In the genomic region with DNA sequence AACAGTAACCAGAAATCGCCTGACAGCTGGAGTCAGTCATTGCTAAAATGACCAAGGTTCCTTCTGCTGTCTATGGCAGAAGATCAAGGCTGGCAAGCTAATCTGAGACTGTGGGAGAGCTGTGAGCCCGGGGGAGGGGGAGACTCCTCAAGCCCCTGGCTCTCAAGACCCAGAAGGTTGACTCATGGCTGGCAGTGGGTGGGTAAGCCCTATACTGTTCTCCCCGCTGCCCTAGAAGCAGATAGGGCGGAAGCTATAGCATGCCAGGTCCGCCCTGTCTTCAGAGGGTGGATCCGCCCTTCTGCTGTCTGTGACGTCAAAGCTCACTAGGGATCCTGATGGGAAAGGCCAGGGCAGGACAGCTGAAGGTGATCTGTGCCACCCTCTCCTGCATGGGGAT, we compare ENCODE assay signal across 12 mouse cellular contexts. TPM values are rescaled to one million over a fixed set of nuclear protein-coding genes. Genes with fewer than 3 reads are reported as not detected.
A peak's percentile ranks its signal among the peaks of the same experiment; 100 is the strongest.
DNase-seq lines count a peak whose midpoint lies in the region; ATAC-seq lines count a peak whose summit lies in the region.
"Had no signal": no experiment of that assay in that cellular context is flagged by ENCODE, and none has a peak within 500 bp of the region (broad histone marks: within the 10 kb centered on the region; RNA-seq: fewer than 3 reads in every experiment).

No protein-coding gene starts in this region.

- peak overlapping the region; percentile 22; the same call in 1 of the 2 replicates for H3K4me2 ChIP-seq in forebrain, embryonic 15.5 days (replicated peaks)

- peaks cover 37% of the 10 kb centered on the region for H3K4me1 ChIP-seq in forebrain, embryonic 15.5 days

- intact Hi-C loops in left cerebral cortex, postnatal 4 days (cut with DNase I) = no loop called here

- 0 out of 2 replicates have a peak overlapping the region, but pooled peaks have one; percentile 7 for H3K9ac ChIP-seq in forebrain, embryonic 15.5 days (replicated peaks)

- H3K27me3 ChIP-seq in forebrain, embryonic 15.5 days = no peaks in the 10 kb centered on the region

- 8% methylated on average over 7 of the region's 7 CpGs for WGBS in forebrain, embryonic 15.5 days

- peak; percentile 51 for ATAC-seq in forebrain, embryonic 15.5 days (replicated peaks)

- no peak overlapping the region for H3K4me3 ChIP-seq in forebrain, embryonic 15.5 days

- peak; percentile 3 for DNase-seq in cerebellum, adult 9-11 months
- no peak for DNase-seq in cerebellum, adult 18-20 months
- peak; percentile 70 for DNase-seq in left cerebral cortex, postnatal 4 days
- DNase-seq in left cerebral cortex, adult 11 months (ENCODE audit: low spot score) = no peak
- DNase-seq in ES-CJ7 (ENCODE audit: low read depth, low spot score) = peak; percentile 14
- no peak for DNase-seq in layer of hippocampus, adult 9-11 months
- DNase-seq in gastrocnemius, postnatal 4 days (ENCODE audit: low spot score in 2 of 2) = no peak
- DNase-seq: gastrocnemius, postnatal 14 days; heart, postnatal 36 days; kidney, postnatal 4 days had no signal

- peak overlapping the region; percentile 63 for H3K27ac ChIP-seq in forebrain, embryonic 15.5 days (replicated peaks)

- no peaks in the 10 kb centered on the region for H3K36me3 ChIP-seq in forebrain, embryonic 15.5 days

- H3K9me3 ChIP-seq in forebrain, embryonic 15.5 days = no peaks in the 10 kb centered on the region

RNA-seq across cellular contexts. Expression of a gene that starts 30.4 kb away (rescaled TPM):
- 10 to 100 TPM; 52.1 to 54.5 TPM for total RNA-seq in left cerebral cortex, postnatal 4 days (2021)
- polyA plus RNA-seq in forebrain, embryonic 15.5 days (2015; fragmentation: Nextera tagmentation; extraction: Ambion mirVana) = 6.6 and 8.0 TPM in 2 replicates
- total RNA-seq in gastrocnemius, postnatal 4 days (2021) = under 1 TPM; 0.10 to 0.13 TPM
- total RNA-seq: gastrocnemius, postnatal 14 days; heart, postnatal 36 days had no signal
- polyA plus RNA-seq: C2C12 had no signal

RNA-seq across cellular contexts. Expression of a gene that starts 51.0 kb away (rescaled TPM):
- 10 to 100 TPM; 25.9 to 28.9 TPM for total RNA-seq in left cerebral cortex, postnatal 4 days (2021)
- 51.8 and 52.5 TPM in 2 replicates for polyA plus RNA-seq in forebrain, embryonic 15.5 days (2015; fragmentation: Nextera tagmentation; extraction: Ambion mirVana)
- total RNA-seq in gastrocnemius, postnatal 4 days (2021) = 10 to 100 TPM; 14.1 to 17.3 TPM

RNA-seq across cellular contexts. Expression of a gene that starts 58.9 kb away (rescaled TPM):
- 10 to 100 TPM; 76.3 to 79.2 TPM for total RNA-seq in left cerebral cortex, postnatal 4 days (2021)
- 83.7 and 89.1 TPM in 2 replicates for polyA plus RNA-seq in forebrain, embryonic 15.5 days (2015; fragmentation: Nextera tagmentation; extraction: Ambion mirVana)
- total RNA-seq in gastrocnemius, postnatal 4 days (2021) = 10 to 100 TPM; 46.8 to 52.2 TPM

Comparison
In these comparisons a context has a peak if more than half of its experiments do, and no peak if none do; other contexts are left out.
1. DNase-seq: peak in cerebellum, adult 9-11 months (single experiment), left cerebral cortex, postnatal 4 days (single experiment) and ES-CJ7 (single experiment); none in cerebellum, adult 18-20 months (0 of 2), left cerebral cortex, adult 11 months (single experiment), layer of hippocampus, adult 9-11 months (single experiment) and gastrocnemius, postnatal 4 days (0 of 2).
2. RNA of a gene that starts 30.4 kb away (total RNA-seq): 52.1 to 54.5 TPM in left cerebral cortex, postnatal 4 days; 0.10 to 0.13 TPM in gastrocnemius, postnatal 4 days; every median in the first group is over 10 times any median in the second.